Mouse (Mus musculus) heart, embryonic 14.5 days (tissue): ENCODE data around the gene Hbb-bh1. TPM values are rescaled to one million over a fixed set of nuclear protein-coding genes. Genes with fewer than 3 reads are reported as not detected.
"Not testable (repeated sequence)": the region's sequence is repeated elsewhere in the genome, so short reads cannot be mapped to it uniquely, and the experiment has no call there.

ENCODE experiments used
- ATAC-seq: fragments of 200-750 bp; cut with Nextera tagmentation; 2 replicates; pipeline ENCODE4 v1.8.0; 2017; ENCODE audit warnings: low read depth, moderate TSS enrichment; ENCODE audit not compliant: insufficient number of reproducible peaks, insufficient read depth, low FRiP score
- H3K27ac ChIP-seq, 2 experiments: fragments of 200-500 bp in 1 of 2; fragments of 300-500 bp in 1 of 2; sonication (generic) in 1 of 2; replicated peaks in 1 of 2; 2 replicates each; pipeline ENCODE4 v1.5.1; 2012 to 2014; ENCODE audit warnings: low read depth in 2 of 2, low read length in 2 of 2, control low read depth in 1 of 2, mild to moderate bottlenecking in 1 of 2, mixed read lengths in 1 of 2; ENCODE audit not compliant: control insufficient read depth in 1 of 2, insufficient read depth in 1 of 2
- H3K27me3 ChIP-seq: fragments of 300-500 bp; sonication (generic); 2 replicates; pipeline ENCODE4 v1.6.1; 2014; ENCODE audit warnings: mild to moderate bottlenecking, low read length, control low read depth; ENCODE audit not compliant: control insufficient read depth, insufficient read depth
- H3K36me3 ChIP-seq: fragments of 300-500 bp; sonication (generic); 2 replicates; pipeline ENCODE4 v1.6.1; 2014; ENCODE audit warnings: mild to moderate bottlenecking, control low read depth, low read length, mixed read lengths; ENCODE audit not compliant: control insufficient read depth, insufficient read depth
- H3K4me1 ChIP-seq, 2 experiments: fragments of 200-500 bp in 1 of 2; fragments of 300-500 bp in 1 of 2; sonication (generic) in 1 of 2; 2 replicates each; pipeline ENCODE4 v1.6.1; 2012 to 2014; ENCODE audit warnings: low read length in 2 of 2, control low read depth in 1 of 2, mixed read lengths in 1 of 2; ENCODE audit not compliant: control insufficient read depth in 2 of 2, insufficient read depth in 2 of 2
- H3K4me2 ChIP-seq: fragments of 300-500 bp; sonication (generic); 2 replicates; pipeline ENCODE4 v1.6.1; 2014; ENCODE audit warnings: mild to moderate bottlenecking, low read length
- H3K4me3 ChIP-seq, 2 experiments: fragments of 200-500 bp in 1 of 2; fragments of 300-500 bp in 1 of 2; sonication (generic) in 1 of 2; 2 replicates each; pipeline ENCODE4 v1.5.1; 2012 to 2014; ENCODE audit warnings: low read length in 2 of 2, mild to moderate bottlenecking in 2 of 2, control low read depth in 1 of 2, low read depth in 1 of 2, moderate library complexity in 1 of 2; ENCODE audit not compliant: control insufficient read depth in 1 of 2, insufficient read depth in 1 of 2
- H3K9ac ChIP-seq: fragments of 300-500 bp; sonication (generic); 2 replicates; pipeline ENCODE4 v1.6.1; 2014; ENCODE audit warnings: mild to moderate bottlenecking, low read length
- H3K9me3 ChIP-seq: fragments of 300-500 bp; sonication (generic); 2 replicates; pipeline ENCODE4 v1.6.1; 2016; ENCODE audit warnings: low read length, control low read depth; ENCODE audit not compliant: control insufficient read depth
- WGBS: fragments of 180-500 bp; shearing (Covaris S2); extraction: QIAGEN DNeasy Blood & Tissue Kit; methylation state at CpG from one replicate; pipeline ENCODE4 v1.1.7; 2014; 5-methylcytosine and 5-hydroxymethylcytosine counted together
- polyA plus RNA-seq: library from polyadenylated mRNA; unstranded; fragments of >200 nt; fragmentation: Nextera tagmentation; extraction: Ambion mirVana; gene quantifications from 2 replicates; pipeline ENCODE4 v1.2.1, GENCODE M21; 2014

The Hbb-bh1 gene
- polyA plus RNA-seq, 1 experiment from 2014 or later: 17.8 TPM

DNA sequence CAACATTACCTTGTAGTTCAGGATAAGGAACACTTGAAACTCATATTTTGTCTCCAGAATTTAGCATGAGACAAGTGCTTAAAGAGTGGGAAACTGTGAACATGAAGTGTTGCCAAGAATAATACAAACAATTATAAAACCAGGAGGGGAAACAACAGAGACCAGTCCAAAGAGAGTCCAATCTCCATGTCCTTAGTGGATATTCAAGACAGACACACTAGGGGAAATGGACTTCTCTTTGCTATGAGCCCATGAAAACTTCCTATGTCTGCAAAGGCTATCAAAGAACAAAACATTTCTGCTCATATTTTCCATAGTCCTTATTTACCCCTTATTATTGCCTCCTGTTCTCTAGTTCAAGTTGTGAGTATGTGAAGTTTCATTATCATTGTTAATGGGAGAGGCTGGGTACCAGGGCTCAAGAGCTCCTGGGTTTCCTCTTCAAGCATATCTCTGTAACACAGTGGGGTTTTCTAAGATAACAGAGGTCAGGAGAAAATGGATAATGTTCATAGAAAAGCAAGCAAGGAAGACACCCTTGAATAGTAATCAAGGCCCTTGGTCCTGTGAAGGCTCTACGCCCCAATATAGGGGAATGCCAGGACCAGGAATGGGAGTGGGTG, 31.6 kb downstream of the Hbb-bh1 start:
- WGBS: 73% methylated on average over 1 of the region's 1 CpGs
- Histone ChIP-seq H3K9ac (no peak overlapping the region), H3K4me1 (no peaks in the 10 kb centered on the region), H3K27me3 (no peaks in the 10 kb centered on the region), H3K9me3 (no peaks in the 10 kb centered on the region), H3K27ac (no peak overlapping the region), H3K4me2 (no peak overlapping the region), H3K4me3 (no peak overlapping the region), H3K36me3 (no peaks in the 10 kb centered on the region)
- no peak for ATAC-seq

DNA sequence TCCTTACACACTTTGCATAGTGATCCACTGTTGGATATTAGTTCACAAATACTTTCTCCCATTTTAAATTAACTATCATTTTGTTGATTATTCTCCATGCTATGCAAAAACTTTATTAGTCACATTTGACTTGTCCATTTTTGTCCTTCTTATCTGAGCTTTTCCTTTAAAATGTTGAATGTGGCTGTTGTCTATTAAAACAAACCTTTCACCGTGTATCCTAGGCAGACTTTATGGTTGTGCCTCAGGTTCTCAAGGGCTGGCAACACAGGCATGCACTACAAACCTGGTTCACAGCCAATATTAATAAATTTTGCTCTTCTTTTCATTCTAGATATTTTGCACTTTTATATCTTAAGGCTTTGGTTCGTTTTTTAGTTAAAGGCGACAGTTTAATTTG, 32.2 kb downstream of the Hbb-bh1 start:
- no peaks in the 10 kb centered on the region for H3K27me3 ChIP-seq
- no peak overlapping the region for H3K4me3 ChIP-seq
- H3K4me2 ChIP-seq: no peak overlapping the region
- H3K27ac ChIP-seq: no peak overlapping the region
- no peaks in the 10 kb centered on the region for H3K36me3 ChIP-seq
- no peak overlapping the region for H3K9ac ChIP-seq
- ATAC-seq: no peak
- WGBS: 76% methylated on average over 3 of the region's 3 CpGs
- no peaks in the 10 kb centered on the region for H3K4me1 ChIP-seq
- H3K9me3 ChIP-seq: no peaks in the 10 kb centered on the region

DNA sequence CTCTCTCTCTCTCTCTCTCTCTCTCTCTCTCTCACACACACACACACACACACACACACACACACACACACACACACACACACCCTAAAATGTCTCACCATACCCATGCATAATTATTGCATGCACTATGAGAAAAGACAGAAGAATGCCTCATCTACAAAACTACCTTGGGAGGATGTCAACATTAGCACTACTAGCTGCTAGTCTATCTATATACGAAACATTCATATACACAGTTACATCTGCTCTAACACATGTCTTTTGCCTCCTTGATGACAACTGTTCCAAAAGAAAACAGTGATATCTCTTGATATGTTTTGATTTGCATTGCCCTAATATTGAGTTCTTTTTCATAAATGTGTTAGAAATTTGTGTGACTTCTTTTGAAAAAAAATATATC, 32.7 kb downstream of the Hbb-bh1 start:
- no peak overlapping the region for H3K4me3 ChIP-seq
- H3K9ac ChIP-seq: no peak overlapping the region
- no peak overlapping the region for H3K4me2 ChIP-seq
- H3K4me1 ChIP-seq: no peaks in the 10 kb centered on the region
- whole genome bisulfite sequencing: 69% methylated on average over 1 of the region's 1 CpGs
- ATAC-seq: no peak
- no peaks in the 10 kb centered on the region for H3K36me3 ChIP-seq
- H3K27ac ChIP-seq: no peak overlapping the region
- H3K9me3 ChIP-seq: no peaks in the 10 kb centered on the region
- no peaks in the 10 kb centered on the region for H3K27me3 ChIP-seq

DNA sequence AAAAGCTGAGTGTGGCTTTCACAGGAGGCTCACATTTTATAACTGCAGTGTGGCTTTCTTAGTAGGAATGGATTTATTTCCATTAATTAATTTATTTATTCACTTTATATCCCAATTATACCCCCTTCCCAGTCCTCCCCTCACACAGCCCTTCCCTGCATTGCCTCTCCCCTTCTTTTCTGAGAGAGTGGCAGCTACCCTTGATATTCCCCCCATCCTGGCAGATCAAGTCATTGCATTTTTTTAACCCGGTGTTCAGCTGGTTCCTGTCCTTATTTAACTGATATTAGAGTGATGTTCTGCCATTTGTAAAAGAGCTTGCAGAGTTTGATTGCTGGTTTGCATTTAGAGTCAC, 33.2 kb downstream of the Hbb-bh1 start:
- no peaks in the 10 kb centered on the region for H3K36me3 ChIP-seq
- H3K27ac ChIP-seq: no peak overlapping the region
- no peak for ATAC-seq
- no peak overlapping the region for H3K4me3 ChIP-seq
- no peaks in the 10 kb centered on the region for H3K27me3 ChIP-seq
- no peaks in the 10 kb centered on the region for H3K4me1 ChIP-seq
- no peak overlapping the region for H3K9ac ChIP-seq
- no peaks in the 10 kb centered on the region for H3K9me3 ChIP-seq
- WGBS: 35% methylated on average over 1 of the region's 1 CpGs
- H3K4me2 ChIP-seq: no peak overlapping the region

DNA sequence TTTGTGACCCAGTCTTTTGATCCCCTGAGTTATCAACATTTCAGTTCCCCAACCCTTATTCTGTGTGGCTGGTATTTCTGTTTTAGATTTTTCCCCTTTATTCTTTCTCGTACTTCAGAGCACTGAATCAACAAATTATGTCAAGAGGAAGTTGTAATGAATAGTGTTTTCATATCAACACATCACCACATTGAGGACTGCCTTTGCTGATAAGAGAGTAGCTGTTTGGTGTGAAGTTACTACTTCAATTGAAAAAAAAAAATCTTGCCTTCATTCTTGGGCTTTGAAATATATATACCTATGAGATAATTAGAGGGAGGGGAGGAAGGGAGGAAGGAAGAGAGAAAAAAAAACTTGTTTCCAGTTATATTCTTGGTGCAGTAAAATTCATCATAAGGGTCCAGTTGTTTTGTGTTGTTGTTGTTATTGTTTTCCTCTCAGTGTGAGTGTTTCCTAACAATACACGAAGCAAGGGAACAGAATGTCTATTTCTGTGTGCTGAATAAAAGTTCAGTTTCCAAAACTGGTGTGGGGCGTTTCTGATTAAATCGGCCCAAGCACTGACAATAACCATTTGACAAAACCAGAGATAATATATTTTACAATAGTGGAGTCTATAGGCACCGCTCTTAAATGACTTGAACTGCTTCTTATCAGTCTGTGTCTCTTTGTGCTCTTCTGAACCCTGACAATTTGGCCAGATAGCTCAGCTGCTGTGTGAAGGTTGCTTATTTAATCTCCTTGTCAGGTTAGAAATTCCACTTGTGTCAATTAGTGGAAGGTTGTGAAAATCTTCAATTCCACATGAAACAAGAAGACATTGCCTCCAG, 33.8 kb downstream of the Hbb-bh1 start:
- H3K36me3 ChIP-seq: no peaks in the 10 kb centered on the region
- no peak overlapping the region for H3K4me3 ChIP-seq
- no peaks in the 10 kb centered on the region for H3K27me3 ChIP-seq
- no peaks in the 10 kb centered on the region for H3K9me3 ChIP-seq
- no peaks in the 10 kb centered on the region for H3K4me1 ChIP-seq
- no peak overlapping the region for H3K4me2 ChIP-seq
- no peak overlapping the region for H3K27ac ChIP-seq
- no peak overlapping the region for H3K9ac ChIP-seq
- WGBS: 19% methylated on average over 5 of the region's 5 CpGs
- no peak for ATAC-seq

DNA sequence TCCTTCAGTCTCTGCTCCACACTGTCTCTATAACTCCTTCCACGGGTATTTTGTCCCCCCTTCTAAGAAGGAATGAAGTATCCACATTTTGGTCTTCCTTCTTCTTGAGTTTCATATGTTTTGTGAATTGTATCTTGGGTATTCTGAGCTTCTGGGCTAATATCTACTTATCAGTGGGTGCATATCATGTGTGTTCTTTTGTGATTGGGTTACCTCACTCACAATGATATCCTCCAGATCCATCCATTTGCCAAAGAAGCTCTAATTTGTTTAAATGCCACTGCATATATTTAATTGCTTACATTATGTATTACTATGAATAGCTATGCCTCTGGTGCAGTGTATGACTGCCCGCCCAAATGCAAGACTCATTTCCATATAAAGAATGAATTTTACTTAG, 34.8 kb downstream of the Hbb-bh1 start:
- H3K27me3 ChIP-seq, H3K27ac ChIP-seq, H3K4me3 ChIP-seq, H3K4me2 ChIP-seq, H3K9me3 ChIP-seq, ATAC-seq, H3K4me1 ChIP-seq, H3K9ac ChIP-seq, H3K36me3 ChIP-seq: not testable (repeated sequence)
- 69% methylated on average over 2 of the region's 2 CpGs for WGBS

DNA sequence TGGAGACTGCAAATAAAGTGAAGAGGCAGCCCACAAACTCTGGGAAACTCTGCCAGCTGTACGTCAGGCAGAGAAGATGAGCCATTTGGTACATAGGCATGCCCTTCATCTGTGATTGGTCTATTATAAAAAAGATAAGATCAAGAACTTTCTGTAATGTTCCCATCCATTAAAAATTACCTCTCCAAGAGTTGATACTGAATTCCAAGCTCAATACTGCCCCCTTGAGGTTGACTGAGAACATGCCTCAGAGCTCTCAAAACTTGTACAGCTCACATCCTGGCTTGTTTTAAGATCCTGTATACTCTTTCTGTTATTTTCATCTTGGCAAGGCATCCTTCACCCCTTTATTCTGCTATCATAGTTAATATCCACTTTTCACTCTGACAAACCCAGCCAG, 36.1 kb downstream of the Hbb-bh1 start:
- H3K4me2 ChIP-seq: no peak overlapping the region
- 68% methylated on average over 1 of the region's 1 CpGs for WGBS
- no peak overlapping the region for H3K4me3 ChIP-seq
- no peak overlapping the region for H3K9ac ChIP-seq
- ATAC-seq: no peak
- no peaks in the 10 kb centered on the region for H3K36me3 ChIP-seq
- no peaks in the 10 kb centered on the region for H3K4me1 ChIP-seq
- no peak overlapping the region for H3K27ac ChIP-seq
- H3K27me3 ChIP-seq: no peaks in the 10 kb centered on the region
- H3K9me3 ChIP-seq: no peaks in the 10 kb centered on the region
